Mouse (Mus musculus): ENCODE results near the gene Ube2e2.

DNA sequence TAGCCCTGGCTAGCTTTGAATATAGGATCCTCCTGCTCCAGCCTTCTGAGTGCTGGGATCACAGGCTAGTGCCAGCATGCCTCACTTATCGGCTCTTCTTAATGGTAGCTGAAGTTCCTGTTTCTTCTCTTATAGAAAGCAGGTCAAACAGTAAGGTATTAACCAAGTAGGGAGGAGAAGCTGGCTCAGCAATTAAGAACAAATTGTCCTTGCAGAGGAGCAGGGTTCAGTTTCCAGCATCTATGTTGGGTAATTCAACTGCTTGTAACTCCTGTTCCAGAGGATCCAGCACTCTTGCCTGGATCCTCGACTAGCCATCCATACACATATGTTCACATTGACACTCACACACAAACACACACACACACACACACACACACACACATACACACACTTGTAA lies 136.1 kb downstream of the Ube2e2 start:
- TF ChIP-seq CTCF (IDR thresholded peaks at IDR 0.05; ENCODE audit: insufficient read depth, low read depth, low read length) (no peak), POLR2A (IDR thresholded peaks at IDR 0.05; ENCODE audit: insufficient read depth, low read depth, low read length) (no peak)

Measured in olfactory bulb, adult 2 months (tissue).